Mouse (Mus musculus) embryonic facial prominence, embryonic 12.5 days (tissue): ENCODE results near the gene Dclre1b. TPM values are rescaled to one million over a fixed set of nuclear protein-coding genes. Genes with fewer than 3 reads are reported as not detected.

Source experiments
- ATAC-seq: fragments of 200-750 bp; cut with Nextera tagmentation; 2 replicates; pipeline ENCODE4 v1.8.0; 2017; ENCODE audit not compliant: insufficient number of reproducible peaks, insufficient read depth, low FRiP score, low TSS enrichment
- H3K27ac ChIP-seq: fragments of 300-500 bp; sonication (generic); 2 replicates; pipeline ENCODE4 v1.5.1; 2016; ENCODE audit warnings: mild to moderate bottlenecking
- H3K27me3 ChIP-seq: fragments of 300-500 bp; sonication (generic); 2 replicates; pipeline ENCODE4 v1.6.1; 2016; ENCODE audit warnings: mild to moderate bottlenecking, moderate library complexity
- H3K36me3 ChIP-seq: fragments of 300-500 bp; sonication (generic); 2 replicates; pipeline ENCODE4 v1.6.1; 2016; ENCODE audit warnings: mild to moderate bottlenecking
- H3K4me1 ChIP-seq: fragments of 300-500 bp; sonication (generic); 2 replicates; pipeline ENCODE4 v1.6.1; 2016
- H3K4me2 ChIP-seq: fragments of 300-500 bp; sonication (generic); replicated peaks from 2 replicates; pipeline ENCODE4 v1.6.1; 2016; ENCODE audit warnings: mild to moderate bottlenecking, moderate library complexity
- H3K4me3 ChIP-seq: fragments of 300-500 bp; sonication (generic); 2 replicates; pipeline ENCODE4 v1.5.1; 2016; ENCODE audit warnings: mild to moderate bottlenecking
- H3K9ac ChIP-seq: fragments of 300-500 bp; sonication (generic); 2 replicates; pipeline ENCODE4 v1.6.1; 2016; ENCODE audit warnings: mild to moderate bottlenecking, moderate library complexity
- H3K9me3 ChIP-seq: fragments of 300-500 bp; sonication (generic); 2 replicates; pipeline ENCODE4 v1.6.1; 2016; ENCODE audit warnings: mild to moderate bottlenecking, moderate library complexity
- WGBS: fragments of 180-500 bp; shearing (Covaris S2); methylation state at CpG from one replicate; pipeline ENCODE4 v1.1.7; 2016; 5-methylcytosine and 5-hydroxymethylcytosine counted together
- polyA plus RNA-seq: library from polyadenylated mRNA; unstranded; fragments of >200 nt; fragmentation: Nextera tagmentation; extraction: Ambion mirVana; gene quantifications from 2 replicates; pipeline ENCODE4 v1.2.1, GENCODE M21; 2016

The Dclre1b gene
- polyA plus RNA-seq, 1 experiment from 2014 or later: 25.5 TPM

DNA sequence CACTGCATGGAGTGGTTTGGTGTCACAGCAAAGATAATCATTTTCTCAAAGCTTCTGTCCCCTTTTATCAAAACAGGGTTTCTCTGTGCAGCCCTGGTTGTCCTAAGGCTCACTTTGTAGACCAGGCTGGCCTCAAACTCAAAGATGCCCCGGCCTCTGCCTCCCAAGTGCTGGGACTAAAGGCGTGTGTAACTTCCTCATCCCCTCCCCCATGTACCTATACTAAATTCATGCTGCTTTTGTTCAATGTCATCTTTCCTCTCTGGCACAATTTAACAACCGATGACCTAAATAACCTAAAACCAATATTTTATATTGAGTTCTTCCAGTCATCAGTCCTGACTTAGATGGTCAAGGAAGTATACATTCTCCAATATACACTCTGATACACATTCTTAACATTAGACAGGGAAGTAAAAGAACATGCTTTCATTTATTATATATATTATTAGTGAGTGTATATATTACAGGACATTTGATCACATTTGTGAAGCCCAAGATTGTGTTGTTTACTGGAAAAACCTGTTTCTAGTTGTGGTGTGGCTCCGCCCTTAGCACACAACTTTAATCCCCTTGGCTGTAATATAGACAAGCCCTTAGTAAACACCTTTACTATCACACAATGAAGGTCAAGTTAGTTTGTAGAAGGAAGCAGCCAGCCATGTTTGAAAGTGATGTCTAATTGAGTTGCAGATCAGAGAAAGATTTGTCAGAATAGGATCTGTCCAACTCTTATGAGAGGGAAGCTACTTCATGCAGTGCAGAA is 26.2 kb downstream of the Dclre1b start:
- no peaks in the 10 kb centered on the region for H3K27me3 ChIP-seq
- H3K27ac ChIP-seq: no peak overlapping the region
- no peak for ATAC-seq
- no peak overlapping the region for H3K4me3 ChIP-seq
- H3K4me2 ChIP-seq: no peak overlapping the region
- peaks cover 3% of the 10 kb centered on the region for H3K36me3 ChIP-seq
- H3K4me1 ChIP-seq: no peaks in the 10 kb centered on the region
- H3K9ac ChIP-seq: no peak overlapping the region
- 82% methylated on average over 4 of the region's 4 CpGs for WGBS
- no peaks in the 10 kb centered on the region for H3K9me3 ChIP-seq

DNA sequence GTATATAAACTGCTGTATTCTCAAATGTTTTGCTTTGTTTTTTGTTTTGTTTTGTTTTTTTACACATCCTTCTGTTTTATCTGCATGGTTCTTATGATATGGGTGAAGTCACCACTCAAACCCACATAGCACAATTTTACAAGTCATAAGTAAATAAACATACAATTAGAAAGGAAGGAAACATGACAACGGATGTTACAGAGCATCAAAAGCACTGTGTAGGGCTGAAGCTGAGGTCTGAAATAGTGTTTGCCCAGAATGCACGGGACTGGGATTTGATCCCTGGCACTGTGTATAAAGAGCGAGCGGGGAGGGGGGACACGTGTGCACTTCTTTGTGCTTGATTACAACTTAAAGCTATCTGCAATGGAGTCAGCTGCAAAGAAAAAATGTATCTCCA is 28.5 kb downstream of the Dclre1b start:
- H3K4me2 ChIP-seq: no peak overlapping the region
- H3K36me3 ChIP-seq: peaks cover 15% of the 10 kb centered on the region
- no peaks in the 10 kb centered on the region for H3K27me3 ChIP-seq
- H3K9me3 ChIP-seq: no peaks in the 10 kb centered on the region
- no peak for ATAC-seq
- H3K9ac ChIP-seq: no peak overlapping the region
- 79% methylated on average over 5 of the region's 5 CpGs for WGBS
- H3K4me1 ChIP-seq: no peaks in the 10 kb centered on the region
- no peak overlapping the region for H3K27ac ChIP-seq
- H3K4me3 ChIP-seq: no peak overlapping the region

DNA sequence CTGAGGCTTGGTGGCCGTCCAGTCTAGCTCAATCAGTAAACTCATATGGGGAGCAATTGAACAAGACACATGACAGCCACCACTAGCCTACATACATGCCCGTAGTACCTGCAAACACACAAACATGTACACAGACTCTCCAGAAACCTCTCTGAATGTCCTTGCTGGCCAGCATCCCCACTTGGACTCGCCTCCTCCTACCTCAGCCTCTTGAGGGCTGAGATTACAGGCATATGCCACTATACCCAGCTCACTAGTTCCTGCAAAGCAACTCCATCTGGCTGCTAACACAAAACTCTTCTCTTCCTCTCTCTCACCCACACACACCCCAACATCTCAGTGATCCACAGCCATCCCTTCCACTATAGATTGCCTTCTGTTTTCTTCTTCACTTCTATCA is 29.0 kb downstream of the Dclre1b start:
- 88% methylated on average over 3 of the region's 3 CpGs for WGBS
- no peak overlapping the region for H3K4me3 ChIP-seq
- no peaks in the 10 kb centered on the region for H3K27me3 ChIP-seq

GRCm38 (mm10) chr3:103779183-103779582 is 30.1 kb downstream of the Dclre1b start:
- Histone ChIP-seq H3K9me3 (no peaks in the 10 kb centered on the region), H3K4me3 (no peak overlapping the region), H3K36me3 (peaks cover 15% of the 10 kb centered on the region), H3K27me3 (no peaks in the 10 kb centered on the region), H3K4me2 (no peak overlapping the region), H3K9ac (no peak overlapping the region), H3K27ac (no peak overlapping the region), H3K4me1 (no peaks in the 10 kb centered on the region)
- no peak for ATAC-seq
- WGBS: 87% methylated on average over 7 of the region's 7 CpGs

More for the DNA sequence above, 29.0 kb downstream of the Dclre1b start:
- Histone ChIP-seq H3K4me1 (no peaks in the 10 kb centered on the region), H3K27ac (no peak overlapping the region), H3K36me3 (peaks cover 15% of the 10 kb centered on the region), H3K9ac (no peak overlapping the region), H3K9me3 (no peaks in the 10 kb centered on the region), H3K4me2 (no peak overlapping the region)
- ATAC-seq: no peak

DNA sequence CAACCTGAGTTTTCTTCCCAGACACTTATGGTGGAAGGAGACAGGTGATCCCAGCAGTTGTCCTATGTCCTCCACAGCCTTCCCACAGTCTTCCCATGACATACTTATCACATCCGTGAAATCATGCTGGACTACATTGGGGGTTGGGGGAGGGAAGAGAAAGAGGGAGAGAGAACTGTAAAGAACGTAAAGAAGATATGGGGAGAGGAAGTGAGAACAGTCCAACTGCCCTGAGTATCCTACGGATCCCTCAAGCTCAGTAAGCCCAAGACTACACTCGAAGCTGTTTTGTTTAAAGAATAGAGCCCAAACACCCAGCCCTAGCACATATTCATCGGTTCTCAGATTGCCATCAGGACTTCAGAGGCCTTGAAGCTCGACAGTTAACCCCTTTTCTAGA is 30.6 kb downstream of the Dclre1b start:
- Histone ChIP-seq H3K9ac (no peak overlapping the region), H3K4me1 (no peaks in the 10 kb centered on the region), H3K4me3 (no peak overlapping the region), H3K9me3 (no peaks in the 10 kb centered on the region), H3K27me3 (no peaks in the 10 kb centered on the region), H3K36me3 (peaks cover 15% of the 10 kb centered on the region), H3K27ac (no peak overlapping the region), H3K4me2 (no peak overlapping the region)
- ATAC-seq: no peak
- WGBS: 86% methylated on average over 6 of the region's 6 CpGs

- Histone ChIP-seq H3K9me3 (no peaks in the 10 kb centered on the region), H3K27ac (no peak overlapping the region), H3K27me3 (no peaks in the 10 kb centered on the region), H3K4me2 (no peak overlapping the region), H3K36me3 (peaks cover 15% of the 10 kb centered on the region), H3K4me1 (no peaks in the 10 kb centered on the region), H3K9ac (no peak overlapping the region), H3K4me3 (no peak overlapping the region)
- 95% methylated on average over 11 of the region's 11 CpGs for WGBS
- no peak for ATAC-seq
These were observed 31.3 kb downstream of the Dclre1b start for GRCm38 (mm10) chr3:103777940-103778339.

- H3K27me3 ChIP-seq: no peaks in the 10 kb centered on the region
- H3K9ac ChIP-seq: no peak overlapping the region
- no peak overlapping the region for H3K27ac ChIP-seq
- WGBS: 88% methylated on average over 15 of the region's 15 CpGs
- ATAC-seq: 0 out of 2 replicates have a peak, but pooled peaks have one; percentile 15
- H3K4me2 ChIP-seq: no peak overlapping the region
- peaks cover 15% of the 10 kb centered on the region for H3K36me3 ChIP-seq
- no peak overlapping the region for H3K4me3 ChIP-seq
- H3K4me1 ChIP-seq: no peaks in the 10 kb centered on the region
- no peaks in the 10 kb centered on the region for H3K9me3 ChIP-seq
These were observed 35.2 kb downstream of the Dclre1b start for GRCm38 (mm10) chr3:103774009-103774408.

DNA sequence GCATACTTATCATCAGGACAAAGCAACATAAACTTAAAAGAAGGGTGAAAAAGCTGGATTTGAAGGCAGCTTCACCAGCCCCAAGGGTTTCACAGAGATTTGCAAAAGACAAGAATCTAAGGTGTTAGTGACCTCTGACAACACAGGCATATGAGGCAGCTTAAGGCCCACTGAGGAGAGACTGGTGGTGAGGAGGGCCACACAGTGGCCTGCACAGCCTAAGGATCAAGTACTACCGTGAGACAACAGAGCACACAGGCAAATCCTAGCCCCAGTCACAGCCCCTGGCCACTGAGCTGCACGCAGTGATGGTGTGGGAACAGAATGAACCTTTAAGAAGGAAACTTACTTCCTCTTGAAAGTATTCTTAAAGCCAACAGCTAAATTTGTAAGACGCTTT is 35.7 kb downstream of the Dclre1b start:
- H3K27me3 ChIP-seq: no peaks in the 10 kb centered on the region
- H3K4me1 ChIP-seq: no peaks in the 10 kb centered on the region
- H3K9me3 ChIP-seq: no peaks in the 10 kb centered on the region
- no peak overlapping the region for H3K4me3 ChIP-seq
- no peak overlapping the region for H3K27ac ChIP-seq
- H3K36me3 ChIP-seq: peaks cover 19% of the 10 kb centered on the region
- H3K9ac ChIP-seq: no peak overlapping the region
- WGBS: 79% methylated on average over 3 of the region's 3 CpGs
- H3K4me2 ChIP-seq: no peak overlapping the region
- ATAC-seq: no peak; the same call in 1 of the 2 replicates

DNA sequence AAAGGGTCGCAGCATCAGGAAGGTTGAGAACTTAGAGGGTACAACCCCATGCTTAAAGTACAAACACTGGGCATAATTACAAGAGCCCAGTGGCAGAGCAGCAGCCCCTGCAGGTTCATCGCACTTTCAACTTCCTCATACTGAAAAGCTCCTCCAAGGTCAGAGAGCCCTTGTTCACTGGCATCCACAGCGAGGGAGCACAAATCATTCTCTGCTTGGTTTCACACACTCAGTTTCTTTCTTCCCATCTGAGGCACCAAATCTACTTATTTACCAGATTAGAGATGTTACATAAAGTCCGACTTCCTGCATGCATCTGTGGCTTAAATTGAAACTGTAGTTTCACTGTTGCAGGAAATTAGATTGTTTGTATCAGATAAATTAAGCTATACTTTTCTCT is 36.4 kb downstream of the Dclre1b start:
- ATAC-seq: no peak
- Histone ChIP-seq H3K9ac (no peak overlapping the region), H3K36me3 (peaks cover 16% of the 10 kb centered on the region), H3K9me3 (no peaks in the 10 kb centered on the region), H3K4me3 (no peak overlapping the region), H3K4me1 (no peaks in the 10 kb centered on the region), H3K27me3 (no peaks in the 10 kb centered on the region), H3K27ac (no peak overlapping the region), H3K4me2 (no peak overlapping the region)
- whole genome bisulfite sequencing: 82% methylated on average over 4 of the region's 4 CpGs

DNA sequence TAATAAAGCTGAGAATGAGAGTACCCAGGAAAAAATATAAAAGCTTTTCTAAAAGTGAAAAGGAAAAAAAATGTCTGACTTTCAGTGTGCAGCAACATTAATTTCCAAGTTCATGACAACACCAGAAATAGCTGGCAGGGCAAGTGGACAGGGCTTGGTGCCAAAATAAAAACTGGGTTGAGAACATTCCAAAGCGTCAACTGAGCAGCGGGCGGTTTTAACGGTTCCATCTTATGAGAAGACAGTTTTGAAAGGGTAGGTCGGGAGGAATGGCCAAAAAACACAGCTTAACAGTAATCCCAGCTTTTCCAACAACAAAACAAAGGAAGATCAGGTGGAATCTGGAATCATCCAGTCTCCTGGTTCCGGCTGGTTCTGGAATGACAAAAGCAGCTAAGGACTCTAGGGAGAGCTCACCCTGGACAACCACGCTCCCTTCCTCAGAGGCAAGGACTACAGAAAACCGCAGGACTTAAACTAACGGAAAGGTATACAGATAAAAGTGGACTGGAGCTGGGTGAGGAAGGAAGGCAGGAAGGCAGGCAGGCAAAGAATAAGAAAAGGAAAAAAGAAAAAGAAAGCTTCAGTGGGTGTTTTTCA is 37.6 kb downstream of the Dclre1b start:
- Histone ChIP-seq H3K9me3 (no peaks in the 10 kb centered on the region), H3K36me3 (peaks cover 5% of the 10 kb centered on the region), H3K27me3 (no peaks in the 10 kb centered on the region), H3K4me3 (no peak overlapping the region), H3K27ac (no peak overlapping the region), H3K4me2 (no peak overlapping the region), H3K9ac (no peak overlapping the region), H3K4me1 (no peaks in the 10 kb centered on the region)
- 83% methylated on average over 9 of the region's 9 CpGs for WGBS
- ATAC-seq: no peak

DNA sequence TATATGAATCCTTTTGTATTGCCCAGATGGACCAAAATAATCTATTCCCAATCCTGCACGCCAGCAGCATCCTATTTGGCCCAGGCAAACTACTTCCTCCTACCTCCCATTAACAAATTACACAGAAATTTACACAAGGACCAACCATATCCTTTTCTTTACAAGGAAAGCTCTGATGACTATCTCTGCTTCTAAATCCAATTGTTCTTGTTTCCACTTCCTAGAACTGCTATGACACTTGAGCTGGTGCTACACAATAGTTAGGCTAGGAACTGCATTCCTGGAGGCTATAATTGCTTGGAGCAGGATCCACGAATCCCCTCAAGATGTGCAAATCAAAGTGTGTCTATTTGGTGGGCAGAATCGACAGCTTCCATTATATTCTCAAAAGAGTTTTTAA is 42.5 kb downstream of the Dclre1b start:
- no peaks in the 10 kb centered on the region for H3K27me3 ChIP-seq
- peaks cover 27% of the 10 kb centered on the region for H3K36me3 ChIP-seq
- H3K9me3 ChIP-seq: no peaks in the 10 kb centered on the region
- no peak overlapping the region for H3K4me2 ChIP-seq
- H3K4me3 ChIP-seq: no peak overlapping the region
- H3K27ac ChIP-seq: no peak overlapping the region
- no peak for ATAC-seq
- WGBS: 66% methylated on average over 3 of the region's 3 CpGs
- H3K9ac ChIP-seq: no peak overlapping the region
- no peaks in the 10 kb centered on the region for H3K4me1 ChIP-seq

- no peaks in the 10 kb centered on the region for H3K9me3 ChIP-seq
- H3K4me3 ChIP-seq: no peak overlapping the region
- ATAC-seq: no peak
- no peak overlapping the region for H3K4me2 ChIP-seq
- H3K36me3 ChIP-seq: peaks cover 60% of the 10 kb centered on the region
- H3K4me1 ChIP-seq: no peaks in the 10 kb centered on the region
- no peak overlapping the region for H3K27ac ChIP-seq
- WGBS: 88% methylated on average over 5 of the region's 5 CpGs
- no peak overlapping the region for H3K9ac ChIP-seq
- H3K27me3 ChIP-seq: no peaks in the 10 kb centered on the region
These were observed 49.8 kb downstream of the Dclre1b start for GRCm38 (mm10) chr3:103759261-103759970.
